Mouse (Mus musculus) stomach, postnatal 0 days (tissue): Measurements from ENCODE around the gene Clnk.

Source experiments
- CTCF ChIP-seq: IDR thresholded peaks from 2 replicates; pipeline ENCODE4 v1.5.1; 2016; ENCODE audit warnings: antibody characterized with exemption, low read depth, mild to moderate bottlenecking, moderate library complexity
- EP300 ChIP-seq: optimal IDR thresholded peaks from 2 replicates; pipeline ENCODE3; 2016; ENCODE audit warnings: antibody characterized with exemption

GRCm38 (mm10) chr5:38788820-38789219, 87.8 kb downstream of the Clnk start:
- TF ChIP-seq EP300 = no peak
- no peak for TF ChIP-seq CTCF
